Mouse (Mus musculus) forebrain, embryonic 14.5 days (tissue): ENCODE results near the gene Alk. TPM values are rescaled to one million over a fixed set of nuclear protein-coding genes. Genes with fewer than 3 reads are reported as not detected.
A peak's percentile ranks its signal among the peaks of the same experiment; 100 is the strongest.

Experiments used
- ATAC-seq: fragments of 200-750 bp; cut with Nextera tagmentation; 2 replicates; pipeline ENCODE4 v1.8.0; 2017; ENCODE audit warnings: mild to moderate bottlenecking, moderate library complexity
- DNase-seq: peaks from one replicate; pipeline ENCODE4 v3.0.0-alpha.2; 2015; ENCODE audit warnings: low spot score
- H3K27ac ChIP-seq: fragments of 300-500 bp; sonication (generic); 2 replicates; pipeline ENCODE4 v1.5.1; 2014; ENCODE audit warnings: low read depth, mild to moderate bottlenecking, control low read depth, low read length, moderate library complexity
- H3K27me3 ChIP-seq: fragments of 300-500 bp; sonication (generic); replicated peaks from 2 replicates; pipeline ENCODE4 v1.6.1; 2014; ENCODE audit warnings: low read length, control low read depth, mixed read lengths; ENCODE audit not compliant: control insufficient read depth, insufficient read depth
- H3K36me3 ChIP-seq: fragments of 300-500 bp; sonication (generic); 2 replicates; pipeline ENCODE4 v1.6.1; 2014; ENCODE audit warnings: low read length, control low read depth; ENCODE audit not compliant: control insufficient read depth, insufficient read depth
- H3K4me1 ChIP-seq: fragments of 300-500 bp; sonication (generic); 2 replicates; pipeline ENCODE4 v1.6.1; 2014; ENCODE audit warnings: antibody characterized with exemption, low read length, control low read depth; ENCODE audit not compliant: control insufficient read depth, insufficient read depth
- H3K4me2 ChIP-seq: fragments of 300-500 bp; sonication (generic); 2 replicates; pipeline ENCODE4 v1.6.1; 2014; ENCODE audit warnings: mild to moderate bottlenecking, control low read depth, low read length
- H3K4me3 ChIP-seq: fragments of 300-500 bp; sonication (generic); 2 replicates; pipeline ENCODE4 v1.5.1; 2014; ENCODE audit warnings: low read depth, low read length, control low read depth
- H3K9ac ChIP-seq: fragments of 300-500 bp; sonication (generic); 2 replicates; pipeline ENCODE4 v1.6.1; 2014; ENCODE audit warnings: mild to moderate bottlenecking, low read length, control low read depth, moderate library complexity
- H3K9me3 ChIP-seq: fragments of 300-500 bp; sonication (generic); replicated peaks from 2 replicates; pipeline ENCODE4 v1.6.1; 2016; ENCODE audit warnings: low read length, control low read depth, mixed read lengths; ENCODE audit not compliant: control insufficient read depth
- WGBS: fragments of 180-500 bp; shearing (Covaris S2); extraction: QIAGEN DNeasy Blood & Tissue Kit; methylation state at CpG from one replicate; pipeline ENCODE4 v1.1.7; 2014; 5-methylcytosine and 5-hydroxymethylcytosine counted together
- polyA plus RNA-seq: library from polyadenylated mRNA; unstranded; fragments of >200 nt; fragmentation: Nextera tagmentation; extraction: Ambion mirVana; gene quantifications from 2 replicates; pipeline ENCODE4 v1.2.1, GENCODE M21; 2014

Alk gene
- polyA plus RNA-seq, 1 experiment from 2014 or later = 0.55 TPM

DNA sequence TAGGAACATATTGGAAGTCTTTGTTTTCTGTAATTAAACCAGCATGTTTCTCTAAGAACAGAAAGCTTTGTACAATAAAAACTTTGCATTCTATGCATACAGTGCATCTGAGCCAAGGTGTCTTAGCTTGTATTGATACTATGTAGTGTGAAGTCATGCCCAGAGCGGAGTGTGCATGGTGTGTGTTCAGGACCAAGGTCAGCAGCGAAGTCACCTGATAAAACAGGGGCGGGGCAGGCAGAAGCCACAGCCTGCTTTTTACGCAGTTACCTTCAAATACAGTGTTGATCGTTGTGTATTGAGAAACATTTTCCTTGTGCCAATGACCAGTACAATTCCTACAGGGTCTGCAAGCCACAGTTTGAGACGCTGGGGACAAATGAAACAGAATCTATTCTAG is 327.6 kb downstream of the Alk start:
- H3K9me3 ChIP-seq = no peaks in the 10 kb centered on the region
- ATAC-seq (no peak), DNase-seq (no peak)
- no peak overlapping the region for H3K4me2 ChIP-seq
- H3K27me3 ChIP-seq = no peaks in the 10 kb centered on the region
- no peak overlapping the region for H3K27ac ChIP-seq
- H3K4me3 ChIP-seq = no peak overlapping the region
- no peaks in the 10 kb centered on the region for H3K36me3 ChIP-seq
- H3K9ac ChIP-seq = no peak overlapping the region
- 78% methylated on average over 6 of the region's 6 CpGs for WGBS
- no peaks in the 10 kb centered on the region for H3K4me1 ChIP-seq

GRCm38 (mm10) chr17:72275391-72275904 is 329.0 kb downstream of the Alk start:
- Histone ChIP-seq H3K27me3 (no peaks in the 10 kb centered on the region), H3K9me3 (no peaks in the 10 kb centered on the region), H3K27ac (no peak overlapping the region), H3K4me1 (no peaks in the 10 kb centered on the region), H3K4me3 (no peak overlapping the region), H3K36me3 (no peaks in the 10 kb centered on the region), H3K9ac (no peak overlapping the region), H3K4me2 (no peak overlapping the region)
- ATAC-seq (no peak), DNase-seq (no peak)
- WGBS = 90% methylated on average over 8 of the region's 8 CpGs

- Histone ChIP-seq H3K9me3 (no peaks in the 10 kb centered on the region), H3K4me1 (no peaks in the 10 kb centered on the region), H3K27me3 (no peaks in the 10 kb centered on the region), H3K27ac (no peak overlapping the region), H3K9ac (no peak overlapping the region), H3K36me3 (no peaks in the 10 kb centered on the region), H3K4me2 (no peak overlapping the region), H3K4me3 (no peak overlapping the region)
- 75% methylated on average over 5 of the region's 5 CpGs for WGBS
- no peak for ATAC-seq
- DNase-seq = no peak
These were observed 330.2 kb downstream of the Alk start for GRCm38 (mm10) chr17:72274205-72274604.

- 67% methylated on average over 1 of the region's 1 CpGs for WGBS
These were observed 332.8 kb downstream of the Alk start for GRCm38 (mm10) chr17:72271640-72272039.

GRCm38 (mm10) chr17:72268529-72268928 is 335.9 kb downstream of the Alk start:
- no peak overlapping the region for H3K4me2 ChIP-seq
- no peaks in the 10 kb centered on the region for H3K9me3 ChIP-seq
- peaks cover 3% of the 10 kb centered on the region; the same call in 1 of the 2 replicates for H3K4me1 ChIP-seq
- no peak overlapping the region for H3K9ac ChIP-seq
- no peaks in the 10 kb centered on the region for H3K27me3 ChIP-seq
- H3K27ac ChIP-seq = no peak overlapping the region
- H3K4me3 ChIP-seq = no peak overlapping the region
- H3K36me3 ChIP-seq = no peaks in the 10 kb centered on the region
- DNase-seq (no peak), ATAC-seq (no peak)
- WGBS = 88% methylated on average over 5 of the region's 5 CpGs

More at GRCm38 (mm10) chr17:72271640-72272039, 332.8 kb downstream of the Alk start:
- Histone ChIP-seq H3K4me2 (no peak overlapping the region), H3K27ac (no peak overlapping the region), H3K4me1 (no peaks in the 10 kb centered on the region), H3K27me3 (no peaks in the 10 kb centered on the region), H3K9me3 (no peaks in the 10 kb centered on the region), H3K4me3 (no peak overlapping the region), H3K36me3 (no peaks in the 10 kb centered on the region), H3K9ac (no peak overlapping the region)
- ATAC-seq = no peak
- no peak for DNase-seq

- peak; percentile 40; the same call in 1 of the 2 replicates for ATAC-seq
- peak; percentile 68 for DNase-seq
- no peak overlapping the region for H3K9ac ChIP-seq
- H3K4me1 ChIP-seq = peaks cover 3% of the 10 kb centered on the region; the same call in 1 of the 2 replicates
- 80% methylated on average over 9 of the region's 9 CpGs for WGBS
- H3K4me3 ChIP-seq = no peak overlapping the region
- no peaks in the 10 kb centered on the region for H3K9me3 ChIP-seq
- no peak overlapping the region for H3K27ac ChIP-seq
- H3K36me3 ChIP-seq = no peaks in the 10 kb centered on the region
- no peaks in the 10 kb centered on the region for H3K27me3 ChIP-seq
- H3K4me2 ChIP-seq = no peak overlapping the region
These were observed 339.0 kb downstream of the Alk start for GRCm38 (mm10) chr17:72265171-72266022.

DNA sequence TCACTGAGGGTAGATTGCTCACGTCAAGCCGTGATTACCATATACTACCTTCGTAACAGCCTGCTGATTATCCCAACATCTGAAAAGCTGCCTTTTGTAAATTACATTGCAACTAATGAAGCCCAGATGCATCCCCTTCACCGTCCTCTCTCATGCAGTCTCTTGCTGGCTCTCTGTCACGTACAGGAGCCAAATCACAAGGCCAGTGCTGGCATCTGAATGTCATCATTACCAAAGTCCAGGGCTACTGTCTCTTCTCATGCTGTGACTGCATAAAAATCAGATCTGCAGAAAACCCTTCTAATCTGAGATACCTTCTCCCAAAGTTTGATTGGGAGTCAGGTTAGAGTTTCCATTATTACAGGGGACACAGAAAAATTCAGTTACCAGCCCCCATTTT is 351.0 kb downstream of the Alk start:
- ATAC-seq (no peak), DNase-seq (no peak)
- no peak overlapping the region for H3K27ac ChIP-seq
- H3K36me3 ChIP-seq = no peaks in the 10 kb centered on the region
- WGBS = 71% methylated on average over 5 of the region's 5 CpGs
- H3K4me2 ChIP-seq = no peak overlapping the region
- H3K9ac ChIP-seq = no peak overlapping the region
- no peaks in the 10 kb centered on the region for H3K27me3 ChIP-seq
- H3K4me1 ChIP-seq = peaks cover 4% of the 10 kb centered on the region; the same call in 1 of the 2 replicates
- H3K9me3 ChIP-seq = no peaks in the 10 kb centered on the region
- no peak overlapping the region for H3K4me3 ChIP-seq

DNA sequence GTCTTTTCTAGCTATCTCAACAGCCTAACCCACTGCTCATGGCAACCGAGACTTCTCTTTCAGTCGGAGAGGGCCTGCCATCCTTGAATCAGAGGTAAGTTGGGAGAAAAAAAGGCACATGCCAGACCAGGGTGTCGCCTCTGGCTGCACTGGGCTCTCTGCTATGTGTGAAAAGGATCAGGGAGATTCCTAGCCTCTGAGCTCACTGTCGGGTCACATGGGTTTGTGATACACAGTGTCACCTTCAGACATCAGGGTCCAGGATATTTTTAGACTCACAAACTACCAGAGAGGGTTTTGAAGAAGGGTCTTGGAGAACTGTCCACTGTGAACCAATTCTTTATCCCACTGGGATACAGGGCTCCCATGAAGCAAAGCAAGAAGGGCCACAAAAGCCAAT is 352.9 kb downstream of the Alk start:
- Histone ChIP-seq H3K4me1 (peaks cover 4% of the 10 kb centered on the region; the same call in 1 of the 2 replicates), H3K27ac (no peak overlapping the region), H3K9me3 (no peaks in the 10 kb centered on the region), H3K9ac (no peak overlapping the region), H3K36me3 (no peaks in the 10 kb centered on the region), H3K4me3 (no peak overlapping the region), H3K4me2 (no peak overlapping the region), H3K27me3 (no peaks in the 10 kb centered on the region)
- ATAC-seq = no peak
- DNase-seq = no peak
- 86% methylated on average over 4 of the region's 4 CpGs for WGBS
